Mouse (Mus musculus): ENCODE results near the gene Best3. TPM values are rescaled to one million over a fixed set of nuclear protein-coding genes. Genes with fewer than 3 reads are reported as not detected.

Gene Best3
- polyA plus RNA-seq, 1 experiment: not detected

GRCm38 (mm10) chr10:116949111-116950008 is 36.8 kb upstream of the Best3 start:
- H3K27me3 ChIP-seq (ENCODE audit: control insufficient read depth, insufficient read depth, low read length, poor library complexity, severe bottlenecking): no peaks in the 10 kb centered on the region
- H3K9me3 ChIP-seq (replicated peaks; ENCODE audit: control insufficient read depth, insufficient read depth, low read length, poor library complexity, severe bottlenecking): no peaks in the 10 kb centered on the region
- TF ChIP-seq POLR2A (IDR thresholded peaks at IDR 0.05; ENCODE audit: insufficient read depth, low read length) (no peak), EP300 (IDR thresholded peaks at IDR 0.05; ENCODE audit: insufficient read depth, low read depth, low read length) (no peak), CTCF (IDR thresholded peaks at IDR 0.05; ENCODE audit: low read depth, low read length) (no peak)
- no peaks in the 10 kb centered on the region for H3K4me1 ChIP-seq (ENCODE audit: control insufficient read depth, insufficient read depth, low read length)
- H3K36me3 ChIP-seq (ENCODE audit: control insufficient read depth, insufficient read depth, low read length, poor library complexity, severe bottlenecking): no peaks in the 10 kb centered on the region
- H3K27ac ChIP-seq (ENCODE audit: insufficient read depth, low read length): no peak overlapping the region
- peak overlapping the region; percentile 81 for H3K4me3 ChIP-seq (ENCODE audit: low read depth, low read length)
- peak overlapping the region; percentile 92 for H3K9ac ChIP-seq (ENCODE audit: low read depth, poor library complexity, severe bottlenecking)

DNA sequence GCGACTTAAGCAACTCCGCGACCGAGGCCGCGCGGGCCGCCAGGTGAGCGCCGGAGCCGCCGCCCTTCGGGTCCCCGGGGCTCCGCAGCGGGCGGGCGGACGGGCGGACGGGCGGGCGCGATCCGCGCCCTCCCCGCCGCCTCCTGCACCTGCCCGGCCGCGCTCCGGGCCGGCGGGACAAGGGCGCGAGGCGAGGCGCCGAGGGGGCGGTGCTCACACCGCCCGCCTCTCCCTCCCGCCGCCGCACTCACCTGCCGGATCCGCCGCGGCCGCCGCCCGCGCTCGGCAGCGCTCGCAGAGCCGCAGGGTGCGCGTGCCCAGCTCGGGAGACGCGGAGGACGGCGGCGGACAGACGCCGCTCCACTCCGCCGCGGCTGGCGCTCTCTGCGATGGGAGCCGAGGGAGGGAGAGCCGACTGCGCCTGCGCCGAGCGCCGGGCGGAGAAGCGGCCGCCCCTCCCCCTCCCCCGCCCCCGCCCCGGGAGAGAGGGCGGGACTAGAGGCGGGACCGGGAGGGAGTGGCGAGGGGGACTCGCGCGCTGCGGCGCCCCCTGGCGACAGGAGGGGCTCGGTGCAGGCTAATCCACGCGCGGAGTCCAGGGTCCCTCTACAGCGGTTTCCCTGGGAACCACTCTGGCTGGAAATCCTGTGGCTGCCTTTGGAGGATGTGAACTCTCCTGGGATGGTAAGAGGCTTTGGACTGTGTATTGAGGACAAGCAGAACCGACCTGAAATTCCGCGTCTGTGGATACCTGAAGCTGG is 35.9 kb upstream of the Best3 start, which contains the start of gene Rab3ip:
Gene Rab3ip (minus strand): TSS at position 761 of the 761 bp plus-strand sequence.
- Histone ChIP-seq H3K36me3 (ENCODE audit: control insufficient read depth, insufficient read depth, low read length, poor library complexity, severe bottlenecking) (no peaks in the 10 kb centered on the region), H3K27me3 (ENCODE audit: control insufficient read depth, insufficient read depth, low read length, poor library complexity, severe bottlenecking) (no peaks in the 10 kb centered on the region), H3K4me3 (ENCODE audit: low read depth, low read length) (peak within 1 kb of the TSS; percentile 95), H3K9ac (ENCODE audit: low read depth, poor library complexity, severe bottlenecking) (peak within 1 kb of the TSS; percentile 92), H3K4me1 (ENCODE audit: control insufficient read depth, insufficient read depth, low read length) (no peaks in the 10 kb centered on the region), H3K9me3 (replicated peaks; ENCODE audit: control insufficient read depth, insufficient read depth, low read length, poor library complexity, severe bottlenecking) (no peaks in the 10 kb centered on the region), H3K27ac (ENCODE audit: insufficient read depth, low read length) (no peak within 1 kb of the TSS)
- TF ChIP-seq EP300 (IDR thresholded peaks at IDR 0.05; ENCODE audit: insufficient read depth, low read depth, low read length): no peak
- TF ChIP-seq CTCF (IDR thresholded peaks at IDR 0.05; ENCODE audit: low read depth, low read length): peak; percentile 67
- peak; percentile 58 for TF ChIP-seq POLR2A (IDR thresholded peaks at IDR 0.05; ENCODE audit: insufficient read depth, low read length)

DNA sequence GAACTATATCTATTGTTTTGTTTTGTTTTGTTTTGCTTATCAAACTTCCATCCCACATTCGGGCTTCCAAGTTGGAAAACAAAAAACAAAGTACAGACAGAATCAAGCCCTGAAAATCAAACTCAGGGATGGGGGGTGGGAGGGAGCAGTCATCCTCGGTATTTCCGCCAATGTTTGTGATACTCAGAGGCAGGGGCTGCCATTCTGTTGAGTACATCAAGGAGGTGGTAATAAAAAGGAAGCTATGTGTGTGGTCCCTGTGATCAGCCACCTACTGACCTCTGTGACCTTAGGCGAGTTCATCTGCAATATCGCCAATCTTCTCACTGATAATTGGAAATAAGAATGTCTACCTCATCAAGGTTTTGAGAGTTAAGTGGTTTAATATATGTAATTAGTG is 35.2 kb upstream of the Best3 start:
- Histone ChIP-seq H3K9ac (ENCODE audit: low read depth, poor library complexity, severe bottlenecking) (peak overlapping the region; percentile 92), H3K4me3 (ENCODE audit: low read depth, low read length) (peak overlapping the region; percentile 39), H3K9me3 (replicated peaks; ENCODE audit: control insufficient read depth, insufficient read depth, low read length, poor library complexity, severe bottlenecking) (no peaks in the 10 kb centered on the region; the same call in 1 of the 2 replicates), H3K36me3 (ENCODE audit: control insufficient read depth, insufficient read depth, low read length, poor library complexity, severe bottlenecking) (no peaks in the 10 kb centered on the region), H3K27ac (ENCODE audit: insufficient read depth, low read length) (no peak overlapping the region), H3K4me1 (ENCODE audit: control insufficient read depth, insufficient read depth, low read length) (no peaks in the 10 kb centered on the region), H3K27me3 (ENCODE audit: control insufficient read depth, insufficient read depth, low read length, poor library complexity, severe bottlenecking) (no peaks in the 10 kb centered on the region)
- no peak for TF ChIP-seq EP300 (IDR thresholded peaks at IDR 0.05; ENCODE audit: insufficient read depth, low read depth, low read length)
- no peak for TF ChIP-seq CTCF (IDR thresholded peaks at IDR 0.05; ENCODE audit: low read depth, low read length)
- no peak for TF ChIP-seq POLR2A (IDR thresholded peaks at IDR 0.05; ENCODE audit: insufficient read depth, low read length)

GRCm38 (mm10) chr10:116955191-116955590 is 30.9 kb upstream of the Best3 start:
- Histone ChIP-seq H3K27me3 (ENCODE audit: control insufficient read depth, insufficient read depth, low read length, poor library complexity, severe bottlenecking) (no peaks in the 10 kb centered on the region), H3K36me3 (ENCODE audit: control insufficient read depth, insufficient read depth, low read length, poor library complexity, severe bottlenecking) (no peaks in the 10 kb centered on the region), H3K4me3 (ENCODE audit: low read depth, low read length) (no peak overlapping the region), H3K9ac (ENCODE audit: low read depth, poor library complexity, severe bottlenecking) (no peak overlapping the region), H3K4me1 (ENCODE audit: control insufficient read depth, insufficient read depth, low read length) (no peaks in the 10 kb centered on the region), H3K27ac (ENCODE audit: insufficient read depth, low read length) (no peak overlapping the region), H3K9me3 (replicated peaks; ENCODE audit: control insufficient read depth, insufficient read depth, low read length, poor library complexity, severe bottlenecking) (no peaks in the 10 kb centered on the region; the same call in 1 of the 2 replicates)
- TF ChIP-seq POLR2A (IDR thresholded peaks at IDR 0.05; ENCODE audit: insufficient read depth, low read length): no peak
- no peak for TF ChIP-seq EP300 (IDR thresholded peaks at IDR 0.05; ENCODE audit: insufficient read depth, low read depth, low read length)
- no peak for TF ChIP-seq CTCF (IDR thresholded peaks at IDR 0.05; ENCODE audit: low read depth, low read length)

- Histone ChIP-seq H3K4me1 (ENCODE audit: control insufficient read depth, insufficient read depth, low read length) (no peaks in the 10 kb centered on the region), H3K9ac (ENCODE audit: low read depth, poor library complexity, severe bottlenecking) (no peak overlapping the region), H3K36me3 (ENCODE audit: control insufficient read depth, insufficient read depth, low read length, poor library complexity, severe bottlenecking) (no peaks in the 10 kb centered on the region), H3K4me3 (ENCODE audit: low read depth, low read length) (no peak overlapping the region), H3K9me3 (replicated peaks; ENCODE audit: control insufficient read depth, insufficient read depth, low read length, poor library complexity, severe bottlenecking) (no peaks in the 10 kb centered on the region; the same call in 1 of the 2 replicates), H3K27me3 (ENCODE audit: control insufficient read depth, insufficient read depth, low read length, poor library complexity, severe bottlenecking) (no peaks in the 10 kb centered on the region), H3K27ac (ENCODE audit: insufficient read depth, low read length) (no peak overlapping the region)
- TF ChIP-seq CTCF (IDR thresholded peaks at IDR 0.05; ENCODE audit: low read depth, low read length) (no peak), POLR2A (IDR thresholded peaks at IDR 0.05; ENCODE audit: insufficient read depth, low read length) (no peak), EP300 (IDR thresholded peaks at IDR 0.05; ENCODE audit: insufficient read depth, low read depth, low read length) (no peak)
These were observed 29.5 kb upstream of the Best3 start for GRCm38 (mm10) chr10:116956483-116957158.

Data from ES-Bruce4 (cell line).